Mouse (Mus musculus): ENCODE measurements around the gene Sccpdh.

Sccpdh gene

GRCm38 (mm10) chr1:179736483-179736882 lies 68.5 kb downstream of the Sccpdh start:
- DNase-seq: no peak
